Mouse (Mus musculus) heart, adult 11 months (tissue): ENCODE data around the gene Flot2.

Experiments
- DNase-seq: peaks from one replicate; pipeline ENCODE4 v3.0.0; 2022

Flot2 gene

GRCm38 (mm10) chr11:78104501-78104900, 66.8 kb downstream of the Flot2 start:
- DNase-seq = no peak
